Mouse (Mus musculus) forebrain, embryonic 11.5 days (tissue): ENCODE measurements around the gene Xpo4. TPM values are rescaled to one million over a fixed set of nuclear protein-coding genes. Genes with fewer than 3 reads are reported as not detected.

ENCODE experiments used
- ATAC-seq: fragments of 200-750 bp; cut with Nextera tagmentation; replicated peaks from 2 replicates; pipeline ENCODE4 v1.8.0; 2017; ENCODE audit warnings: moderate TSS enrichment; ENCODE audit not compliant: low FRiP score
- DNase-seq: peaks from one replicate; pipeline ENCODE4 v3.0.0-alpha.2; 2017; ENCODE audit warnings: low spot score
- H3K27ac ChIP-seq: fragments of 300-500 bp; sonication (generic); 2 replicates; pipeline ENCODE4 v1.5.1; 2014; ENCODE audit warnings: low read depth, low read length
- H3K27me3 ChIP-seq: fragments of 300-500 bp; sonication (generic); 2 replicates; pipeline ENCODE4 v1.6.1; 2014; ENCODE audit warnings: mild to moderate bottlenecking, low read length, mixed read lengths; ENCODE audit not compliant: control insufficient read depth, insufficient read depth
- H3K36me3 ChIP-seq: fragments of 300-500 bp; sonication (generic); 2 replicates; pipeline ENCODE4 v1.6.1; 2014; ENCODE audit warnings: mild to moderate bottlenecking, low read length, moderate library complexity, mixed read lengths; ENCODE audit not compliant: control insufficient read depth, insufficient read depth
- H3K4me1 ChIP-seq: fragments of 300-500 bp; sonication (generic); replicated peaks from 2 replicates; pipeline ENCODE4 v1.6.1; 2014; ENCODE audit warnings: low read length, mixed read lengths; ENCODE audit not compliant: control insufficient read depth, insufficient read depth
- H3K4me2 ChIP-seq: fragments of 300-500 bp; sonication (generic); 2 replicates; pipeline ENCODE4 v1.6.1; 2014; ENCODE audit warnings: low read depth, mild to moderate bottlenecking, low read length, moderate library complexity, mixed read lengths; ENCODE audit not compliant: severe bottlenecking
- H3K4me3 ChIP-seq: fragments of 300-500 bp; sonication (generic); 2 replicates; pipeline ENCODE4 v1.5.1; 2014; ENCODE audit warnings: low read depth, low read length
- H3K9ac ChIP-seq: fragments of 300-500 bp; sonication (generic); 2 replicates; pipeline ENCODE4 v1.6.1; 2014; ENCODE audit warnings: low read length
- H3K9me3 ChIP-seq: fragments of 300-500 bp; sonication (generic); 2 replicates; pipeline ENCODE4 v1.6.1; 2016; ENCODE audit warnings: low read length, mixed read lengths; ENCODE audit not compliant: control insufficient read depth
- WGBS: fragments of 180-500 bp; shearing (Covaris S2); extraction: QIAGEN DNeasy Blood & Tissue Kit; methylation state at CpG from one replicate; pipeline ENCODE4 v1.1.7; 2014; 5-methylcytosine and 5-hydroxymethylcytosine counted together
- polyA plus RNA-seq: library from polyadenylated mRNA; unstranded; fragments of >200 nt; fragmentation: Nextera tagmentation; extraction: Ambion mirVana; gene quantifications from 2 replicates; pipeline ENCODE4 v1.2.1, GENCODE M21; 2014

Gene Xpo4
- polyA plus RNA-seq, 1 experiment from 2014 or later: 39.1 TPM

GRCm38 (mm10) chr14:57574792-57575587 lies 90.2 kb downstream of the Xpo4 start:
- ATAC-seq: no peak
- 93% methylated on average over 6 of the region's 6 CpGs for WGBS

GRCm38 (mm10) chr14:57571155-57572133 lies 93.8 kb downstream of the Xpo4 start, which contains the start of gene Eef1akmt1:
Gene Eef1akmt1, minus strand, starts transcription at chr14:57571612.
- WGBS: 11% methylated on average over 35 of the region's 35 CpGs
- H3K4me1 ChIP-seq: no peaks in the 10 kb centered on the region; the same call in 1 of the 2 replicates
- peak; percentile 97 for DNase-seq
- peak within 1 kb of the TSS; percentile 50; the same call in 1 of the 2 replicates for H3K27ac ChIP-seq
- no peaks in the 10 kb centered on the region for H3K36me3 ChIP-seq
- H3K27me3 ChIP-seq: no peaks in the 10 kb centered on the region
- H3K4me2 ChIP-seq: peak within 1 kb of the TSS; percentile 70
- H3K9ac ChIP-seq: peak within 1 kb of the TSS; percentile 63
- no peaks in the 10 kb centered on the region for H3K9me3 ChIP-seq
- H3K4me3 ChIP-seq: peak within 1 kb of the TSS; percentile 46
- peak; percentile 99 for ATAC-seq

More at GRCm38 (mm10) chr14:57574792-57575587, 90.2 kb downstream of the Xpo4 start:
- Histone ChIP-seq H3K4me3 (no peak overlapping the region), H3K4me1 (no peaks in the 10 kb centered on the region; the same call in 1 of the 2 replicates), H3K27ac (no peak overlapping the region), H3K36me3 (no peaks in the 10 kb centered on the region; the same call in 1 of the 2 replicates), H3K9me3 (no peaks in the 10 kb centered on the region), H3K27me3 (no peaks in the 10 kb centered on the region), H3K9ac (no peak overlapping the region), H3K4me2 (no peak overlapping the region)
- no peak for DNase-seq

DNA sequence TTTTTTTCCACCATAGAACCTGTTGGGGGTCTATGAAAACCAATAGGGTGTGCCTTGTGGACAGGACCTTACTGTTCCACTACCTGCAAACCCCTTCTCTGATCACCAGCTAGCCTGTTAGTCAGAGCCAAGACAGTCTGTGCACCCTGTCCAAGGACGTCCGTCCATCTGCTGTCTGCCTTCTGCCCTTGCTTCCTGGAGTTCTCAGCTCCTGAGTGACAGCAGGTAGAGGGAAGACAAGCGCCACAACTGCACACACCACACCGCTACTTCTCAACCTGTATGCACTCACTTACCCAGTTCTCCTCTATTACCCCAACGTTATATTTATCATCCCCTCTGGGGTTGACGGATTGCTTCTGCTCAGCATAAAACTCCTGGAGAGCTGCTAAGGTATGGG lies 99.6 kb downstream of the Xpo4 start:
- Histone ChIP-seq H3K4me3 (no peak overlapping the region), H3K4me2 (no peak overlapping the region), H3K4me1 (no peaks in the 10 kb centered on the region; the same call in 1 of the 2 replicates), H3K9ac (no peak overlapping the region), H3K27me3 (no peaks in the 10 kb centered on the region), H3K27ac (no peak overlapping the region), H3K36me3 (no peaks in the 10 kb centered on the region), H3K9me3 (no peaks in the 10 kb centered on the region)
- 92% methylated on average over 6 of the region's 6 CpGs for WGBS
- ATAC-seq (no peak), DNase-seq (no peak)

GRCm38 (mm10) chr14:57556922-57557321 lies 108.3 kb downstream of the Xpo4 start:
- ATAC-seq (no peak), DNase-seq (peak; percentile 8)
- Histone ChIP-seq H3K4me2 (no peak overlapping the region), H3K9ac (no peak overlapping the region), H3K27me3 (no peaks in the 10 kb centered on the region), H3K4me1 (no peaks in the 10 kb centered on the region), H3K27ac (no peak overlapping the region), H3K36me3 (no peaks in the 10 kb centered on the region), H3K4me3 (no peak overlapping the region), H3K9me3 (no peaks in the 10 kb centered on the region)
- WGBS: 90% methylated on average over 1 of the region's 1 CpGs

- no peaks in the 10 kb centered on the region for H3K27me3 ChIP-seq
- H3K27ac ChIP-seq: no peak overlapping the region
- DNase-seq (peak; percentile 30), ATAC-seq (no peak)
- no peak overlapping the region for H3K9ac ChIP-seq
- H3K4me3 ChIP-seq: no peak overlapping the region
- H3K4me2 ChIP-seq: no peak overlapping the region
- no peaks in the 10 kb centered on the region for H3K36me3 ChIP-seq
- 84% methylated on average over 7 of the region's 7 CpGs for WGBS
- no peaks in the 10 kb centered on the region for H3K9me3 ChIP-seq
- H3K4me1 ChIP-seq: no peaks in the 10 kb centered on the region
Measured at GRCm38 (mm10) chr14:57555471-57556070, 109.7 kb downstream of the Xpo4 start.

DNA sequence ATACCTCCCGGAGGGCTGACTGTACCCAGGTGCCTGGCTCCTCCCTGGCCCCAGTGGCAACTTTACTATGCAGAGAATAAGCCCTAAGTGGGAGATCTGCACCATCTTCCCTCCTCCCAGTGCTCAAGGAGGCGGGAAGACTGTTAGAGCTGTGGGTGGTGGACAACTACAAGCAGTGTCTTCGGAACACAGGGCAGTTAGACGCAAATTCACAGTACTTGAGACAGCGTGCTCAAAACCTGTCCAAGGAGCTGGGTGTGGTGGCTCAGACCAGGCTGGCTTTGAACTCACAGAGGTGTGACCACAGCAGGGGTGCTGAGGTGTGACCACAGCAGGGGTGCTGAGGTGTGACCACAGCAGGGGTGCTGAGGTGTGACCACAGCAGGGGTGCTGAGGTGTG lies 110.8 kb downstream of the Xpo4 start:
- Histone ChIP-seq H3K4me1 (no peaks in the 10 kb centered on the region), H3K4me2 (no peak overlapping the region), H3K36me3 (no peaks in the 10 kb centered on the region), H3K9me3 (no peaks in the 10 kb centered on the region), H3K27me3 (no peaks in the 10 kb centered on the region), H3K27ac (no peak overlapping the region), H3K4me3 (no peak overlapping the region), H3K9ac (no peak overlapping the region)
- DNase-seq (peak; percentile 32), ATAC-seq (no peak)
- 87% methylated on average over 5 of the region's 5 CpGs for WGBS

DNA sequence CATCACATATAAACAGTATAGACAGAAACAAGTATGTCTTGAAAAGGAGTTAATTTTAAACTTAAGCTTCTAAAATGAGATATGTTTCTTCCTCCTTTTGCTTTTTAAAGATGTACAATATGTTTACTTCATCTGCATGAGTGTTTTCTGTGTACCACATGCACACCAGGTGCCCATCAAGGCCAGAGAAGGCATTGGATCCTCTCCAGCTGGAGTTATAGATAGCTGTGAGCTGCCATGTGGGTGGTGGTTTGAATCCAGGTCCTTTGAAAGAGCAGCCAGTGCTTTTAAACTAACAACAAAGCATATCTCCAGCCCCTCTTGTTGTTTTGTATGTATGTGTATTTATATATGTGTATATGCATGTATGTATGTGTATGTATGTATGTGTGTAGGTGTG lies 112.3 kb downstream of the Xpo4 start:
- Histone ChIP-seq H3K4me3 (no peak overlapping the region), H3K4me2 (no peak overlapping the region), H3K36me3 (no peaks in the 10 kb centered on the region), H3K9ac (no peak overlapping the region), H3K4me1 (no peaks in the 10 kb centered on the region), H3K27me3 (no peaks in the 10 kb centered on the region), H3K9me3 (no peaks in the 10 kb centered on the region), H3K27ac (no peak overlapping the region)
- ATAC-seq (no peak), DNase-seq (no peak)

DNA sequence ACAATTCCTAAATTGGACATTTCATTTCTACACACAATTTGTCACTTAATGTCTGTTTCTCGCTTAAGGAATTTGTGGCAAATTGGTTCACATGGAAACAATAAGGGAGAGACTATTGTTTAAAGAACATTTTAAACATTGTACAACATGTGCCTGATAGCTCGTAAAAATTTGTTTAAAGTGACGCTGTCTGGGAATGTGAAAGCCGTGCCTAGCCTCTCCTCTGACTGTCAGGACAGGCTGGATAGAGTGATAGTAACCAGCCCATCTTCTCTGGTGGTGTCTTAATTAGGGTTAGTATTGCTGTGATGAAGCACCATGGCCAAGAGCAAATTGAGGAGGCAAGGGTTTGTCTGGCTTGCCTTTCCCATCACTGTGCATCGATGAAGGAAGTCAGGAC lies 118.2 kb downstream of the Xpo4 start:
- Histone ChIP-seq H3K27me3 (no peaks in the 10 kb centered on the region), H3K4me1 (no peaks in the 10 kb centered on the region), H3K9me3 (no peaks in the 10 kb centered on the region), H3K27ac (no peak overlapping the region), H3K4me3 (no peak overlapping the region), H3K36me3 (no peaks in the 10 kb centered on the region), H3K9ac (no peak overlapping the region), H3K4me2 (no peak overlapping the region)
- no peak for ATAC-seq
- WGBS: 88% methylated on average over 5 of the region's 5 CpGs
- no peak for DNase-seq
